Mouse (Mus musculus) limb, embryonic 13.5 days (tissue): ENCODE results near the gene Cga. TPM values are rescaled to one million over a fixed set of nuclear protein-coding genes. Genes with fewer than 3 reads are reported as not detected.
A peak's percentile ranks its signal among the peaks of the same experiment; 100 is the strongest.
"Not testable (repeated sequence)": the region's sequence is repeated elsewhere in the genome, so short reads cannot be mapped to it uniquely, and the experiment has no call there.

Source experiments
- ATAC-seq: fragments of 200-750 bp; cut with Nextera tagmentation; 2 replicates; pipeline ENCODE4 v1.8.0; 2017; ENCODE audit warnings: low read depth, moderate number of reproducible peaks, moderate TSS enrichment; ENCODE audit not compliant: low FRiP score
- H3K27ac ChIP-seq: fragments of 300-500 bp; sonication (generic); 2 replicates; pipeline ENCODE4 v1.5.1; 2015; ENCODE audit warnings: inconsistent platforms, mild to moderate bottlenecking, moderate library complexity
- H3K27me3 ChIP-seq: fragments of 300-500 bp; sonication (generic); 2 replicates; pipeline ENCODE4 v1.6.1; 2015; ENCODE audit warnings: mild to moderate bottlenecking, inconsistent platforms
- H3K36me3 ChIP-seq: fragments of 300-500 bp; sonication (generic); 2 replicates; pipeline ENCODE4 v1.6.1; 2015; ENCODE audit warnings: inconsistent platforms, mild to moderate bottlenecking, moderate library complexity
- H3K4me1 ChIP-seq: fragments of 300-500 bp; sonication (generic); 2 replicates; pipeline ENCODE4 v1.6.1; 2015; ENCODE audit warnings: inconsistent platforms
- H3K4me2 ChIP-seq: fragments of 300-500 bp; sonication (generic); replicated peaks from 2 replicates; pipeline ENCODE4 v1.6.1; 2015; ENCODE audit warnings: inconsistent platforms, mild to moderate bottlenecking, moderate library complexity
- H3K4me3 ChIP-seq: fragments of 300-500 bp; sonication (generic); 2 replicates; pipeline ENCODE4 v1.5.1; 2015; ENCODE audit warnings: moderate library complexity, mild to moderate bottlenecking, inconsistent platforms
- H3K9ac ChIP-seq: fragments of 300-500 bp; sonication (generic); 2 replicates; pipeline ENCODE4 v1.6.1; 2015; ENCODE audit warnings: mild to moderate bottlenecking, inconsistent platforms
- H3K9me3 ChIP-seq: fragments of 300-500 bp; sonication (generic); 2 replicates; pipeline ENCODE4 v1.6.1; 2016; ENCODE audit warnings: inconsistent platforms
- WGBS: fragments of 180-500 bp; shearing (Covaris S2); methylation state at CpG from one replicate; pipeline ENCODE4 v1.1.7; 2015; 5-methylcytosine and 5-hydroxymethylcytosine counted together
- polyA plus RNA-seq: library from polyadenylated mRNA; unstranded; fragments of >200 nt; fragmentation: Nextera tagmentation; extraction: Ambion mirVana; gene quantifications from 2 replicates; pipeline ENCODE4 v1.2.1, GENCODE M21; 2015

Gene Cga
- polyA plus RNA-seq, 1 experiment from 2014 or later: not detected

DNA sequence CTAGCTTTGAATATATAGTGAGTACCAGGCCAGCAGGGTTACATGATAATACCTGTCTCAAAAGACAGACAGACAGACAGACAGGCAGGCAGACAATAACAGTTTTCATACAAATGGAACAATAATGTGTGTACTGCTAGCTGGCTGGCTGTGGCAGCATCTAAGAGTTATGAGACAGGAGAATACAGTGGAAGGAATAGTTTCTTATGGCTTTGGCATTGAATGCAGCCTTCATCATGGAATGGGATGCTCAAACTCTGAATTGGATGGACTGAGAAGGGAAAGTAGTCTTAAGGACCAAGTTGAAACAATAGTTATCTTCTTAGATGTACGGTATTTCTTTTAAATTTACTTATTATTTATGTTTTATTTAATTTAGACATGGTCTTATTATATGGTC lies 5.7 kb downstream of the Cga start:
- Histone ChIP-seq H3K9me3 (no peaks in the 10 kb centered on the region), H3K27ac (no peak overlapping the region), H3K4me3 (no peak overlapping the region), H3K4me2 (no peak overlapping the region), H3K36me3 (no peaks in the 10 kb centered on the region), H3K4me1 (no peaks in the 10 kb centered on the region), H3K9ac (no peak overlapping the region), H3K27me3 (no peaks in the 10 kb centered on the region)
- 98% methylated on average over 1 of the region's 1 CpGs for WGBS
- no peak for ATAC-seq

DNA sequence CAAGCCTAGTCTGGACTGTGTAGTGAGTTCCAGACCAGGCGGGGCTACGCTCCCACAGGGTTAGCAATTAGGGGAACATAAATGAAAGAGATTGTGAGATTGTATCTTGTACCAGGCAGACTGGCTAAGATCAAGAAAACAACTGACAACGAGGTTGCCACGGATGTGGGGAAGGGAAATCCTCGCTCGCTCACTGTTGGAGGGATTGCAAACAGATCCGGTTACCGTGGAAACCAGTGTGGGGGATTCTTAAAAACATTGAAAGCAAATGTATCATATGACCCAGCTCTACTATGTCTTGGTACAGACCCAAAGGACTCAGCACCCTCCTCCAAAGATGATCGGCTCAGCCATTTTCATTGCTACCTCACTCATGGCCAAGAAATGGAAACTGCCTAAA lies 6.6 kb downstream of the Cga start:
- 54% methylated on average over 9 of the region's 9 CpGs for WGBS
- H3K4me2 ChIP-seq: no peak overlapping the region
- H3K4me1 ChIP-seq: no peaks in the 10 kb centered on the region
- no peak overlapping the region for H3K4me3 ChIP-seq
- no peak overlapping the region for H3K27ac ChIP-seq
- no peaks in the 10 kb centered on the region for H3K27me3 ChIP-seq
- H3K36me3 ChIP-seq: no peaks in the 10 kb centered on the region
- no peak for ATAC-seq
- no peaks in the 10 kb centered on the region for H3K9me3 ChIP-seq
- H3K9ac ChIP-seq: no peak overlapping the region

DNA sequence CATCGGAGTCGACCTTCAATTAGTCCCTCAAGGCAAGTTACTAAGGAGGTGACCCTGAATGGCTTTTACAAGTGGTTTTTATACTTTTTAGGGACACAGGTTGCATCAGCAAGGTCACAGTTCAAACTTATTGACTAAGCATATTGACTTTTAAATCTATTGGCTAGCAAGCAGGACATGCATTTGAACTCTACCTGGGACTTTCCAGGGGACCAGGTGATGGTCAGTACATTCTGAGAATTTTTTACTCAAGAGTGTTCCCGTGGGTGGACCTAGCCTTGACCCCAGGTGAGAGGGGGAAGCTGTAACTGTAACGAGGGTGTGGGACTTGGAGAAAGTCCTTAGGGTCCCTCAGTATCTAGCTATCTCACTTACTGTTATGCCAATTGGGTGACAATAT lies 7.6 kb downstream of the Cga start:
- Histone ChIP-seq H3K27ac (no peak overlapping the region), H3K4me1 (no peaks in the 10 kb centered on the region), H3K4me3 (no peak overlapping the region), H3K36me3 (no peaks in the 10 kb centered on the region), H3K9ac (no peak overlapping the region), H3K4me2 (no peak overlapping the region), H3K9me3 (no peaks in the 10 kb centered on the region), H3K27me3 (no peaks in the 10 kb centered on the region)
- 72% methylated on average over 4 of the region's 4 CpGs for WGBS
- ATAC-seq: no peak

DNA sequence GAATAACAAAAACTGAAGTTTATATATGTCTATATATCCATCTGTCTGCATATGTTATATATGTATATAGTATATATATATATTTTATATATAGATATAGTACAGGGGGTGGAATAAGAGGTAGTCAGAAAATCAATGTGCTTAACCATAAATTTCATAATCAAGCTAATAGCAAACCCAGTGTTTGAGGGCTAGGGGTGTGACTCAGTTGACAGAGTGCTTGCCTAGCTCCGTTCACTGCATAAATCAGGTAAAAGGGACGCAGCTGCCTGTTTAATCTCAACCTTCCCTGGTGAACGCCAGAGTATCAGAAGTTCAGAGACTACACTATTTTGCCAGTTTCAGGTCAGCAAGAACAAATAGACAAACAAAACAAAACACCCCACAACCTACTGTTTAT lies 8.0 kb downstream of the Cga start:
- H3K27me3 ChIP-seq, H3K9me3 ChIP-seq, H3K4me3 ChIP-seq, H3K9ac ChIP-seq, H3K4me2 ChIP-seq, H3K36me3 ChIP-seq, H3K4me1 ChIP-seq, ATAC-seq, H3K27ac ChIP-seq: not testable (repeated sequence)
- WGBS: 69% methylated on average over 3 of the region's 3 CpGs

DNA sequence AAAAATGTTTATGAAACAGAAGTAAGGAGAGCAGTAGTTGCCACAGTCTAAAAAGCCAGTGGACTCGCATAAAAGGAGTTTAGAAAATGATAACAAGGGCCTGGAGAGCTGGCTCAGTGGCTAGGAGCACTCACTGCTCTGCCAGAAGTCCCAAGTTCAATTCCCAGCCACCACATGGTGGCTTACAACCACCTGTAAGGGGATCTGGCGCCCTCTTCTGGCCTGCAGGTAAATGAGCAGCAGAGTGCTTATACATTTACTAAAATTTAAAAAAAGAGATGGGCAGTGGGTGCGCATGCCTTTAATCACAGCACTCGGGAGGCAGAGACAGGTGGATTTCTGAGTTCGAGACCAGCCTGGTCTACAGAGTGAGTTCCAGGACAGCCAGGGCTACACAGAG lies 11.8 kb downstream of the Cga start:
- Histone ChIP-seq H3K4me1 (no peaks in the 10 kb centered on the region), H3K4me3 (no peak overlapping the region), H3K36me3 (no peaks in the 10 kb centered on the region), H3K9me3 (no peaks in the 10 kb centered on the region), H3K4me2 (no peak overlapping the region), H3K9ac (no peak overlapping the region), H3K27me3 (no peaks in the 10 kb centered on the region), H3K27ac (no peak overlapping the region)
- ATAC-seq: no peak
- 67% methylated on average over 5 of the region's 5 CpGs for WGBS

DNA sequence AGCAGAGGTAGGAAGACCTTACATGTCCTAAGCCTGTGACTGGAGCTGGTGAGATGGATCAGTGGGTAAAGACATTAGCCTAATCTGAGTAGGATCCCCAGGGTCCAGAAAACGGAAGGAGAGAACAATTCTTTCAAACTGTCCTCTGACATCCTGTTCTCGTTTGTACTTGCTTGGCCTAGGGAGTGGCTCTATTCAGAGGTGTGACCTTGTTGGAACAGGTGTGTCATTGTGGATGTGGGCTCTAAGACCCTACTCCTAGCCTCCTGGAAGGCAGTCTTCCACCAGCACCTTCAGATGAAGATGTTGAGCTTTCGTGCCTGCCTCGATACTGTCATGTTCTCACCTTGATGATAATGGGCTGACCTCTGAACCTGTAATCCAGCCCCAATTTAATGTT lies 12.6 kb downstream of the Cga start:
- Histone ChIP-seq H3K4me1 (no peaks in the 10 kb centered on the region), H3K9ac (no peak overlapping the region), H3K27me3 (no peaks in the 10 kb centered on the region), H3K27ac (no peak overlapping the region), H3K9me3 (no peaks in the 10 kb centered on the region), H3K4me3 (no peak overlapping the region), H3K4me2 (no peak overlapping the region), H3K36me3 (no peaks in the 10 kb centered on the region)
- WGBS: 79% methylated on average over 4 of the region's 4 CpGs
- ATAC-seq: no peak

DNA sequence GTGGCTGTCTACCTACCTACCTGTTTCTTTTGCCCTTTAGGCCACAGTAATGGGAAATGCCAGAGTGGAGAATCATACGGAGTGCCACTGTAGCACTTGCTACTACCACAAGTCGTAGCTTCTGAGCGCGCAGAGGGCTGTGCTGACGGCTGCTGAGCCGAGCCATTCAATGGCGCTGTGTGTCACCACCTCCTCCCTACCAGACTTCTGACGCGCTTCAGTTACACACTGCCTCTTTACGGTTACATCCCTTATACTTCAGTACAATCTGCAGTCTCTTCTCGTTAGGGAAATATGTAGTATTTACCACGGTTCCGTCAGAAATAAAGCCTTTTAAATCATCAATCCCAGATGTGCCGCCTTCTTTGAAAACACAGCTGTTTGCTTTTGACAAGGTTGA lies 13.4 kb downstream of the Cga start:
- Histone ChIP-seq H3K4me2 (peak overlapping the region; percentile 32), H3K27ac (no peak overlapping the region), H3K9ac (no peak overlapping the region), H3K36me3 (no peaks in the 10 kb centered on the region), H3K27me3 (no peaks in the 10 kb centered on the region), H3K4me3 (no peak overlapping the region), H3K4me1 (peaks cover 5% of the 10 kb centered on the region; the same call in 1 of the 2 replicates), H3K9me3 (no peaks in the 10 kb centered on the region)
- 32% methylated on average over 14 of the region's 14 CpGs for WGBS
- ATAC-seq: no peak

DNA sequence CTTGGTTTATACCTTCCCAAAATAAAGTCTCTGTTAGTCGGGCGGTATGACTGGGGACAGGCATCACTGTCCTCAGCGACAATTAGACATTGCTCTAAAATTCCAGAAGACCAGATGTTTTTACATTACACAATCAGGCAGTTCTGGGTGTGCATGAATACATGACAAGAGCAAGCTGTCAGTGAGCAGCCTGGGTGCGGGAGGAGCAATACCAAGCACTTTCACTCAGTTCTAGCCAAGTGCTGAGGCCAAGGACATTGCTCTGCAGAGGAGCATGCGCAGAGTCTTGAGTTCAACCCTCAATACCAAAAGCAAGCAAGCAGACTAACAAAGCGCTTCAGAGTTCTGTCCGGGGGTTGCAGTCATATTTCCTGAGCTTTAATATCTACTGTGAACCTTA lies 14.5 kb downstream of the Cga start:
- Histone ChIP-seq H3K36me3 (no peaks in the 10 kb centered on the region), H3K27ac (no peak overlapping the region), H3K9me3 (no peaks in the 10 kb centered on the region), H3K4me2 (no peak overlapping the region), H3K9ac (no peak overlapping the region), H3K4me3 (no peak overlapping the region), H3K4me1 (peaks cover 5% of the 10 kb centered on the region; the same call in 1 of the 2 replicates), H3K27me3 (no peaks in the 10 kb centered on the region)
- WGBS: 90% methylated on average over 7 of the region's 7 CpGs
- ATAC-seq: no peak

DNA sequence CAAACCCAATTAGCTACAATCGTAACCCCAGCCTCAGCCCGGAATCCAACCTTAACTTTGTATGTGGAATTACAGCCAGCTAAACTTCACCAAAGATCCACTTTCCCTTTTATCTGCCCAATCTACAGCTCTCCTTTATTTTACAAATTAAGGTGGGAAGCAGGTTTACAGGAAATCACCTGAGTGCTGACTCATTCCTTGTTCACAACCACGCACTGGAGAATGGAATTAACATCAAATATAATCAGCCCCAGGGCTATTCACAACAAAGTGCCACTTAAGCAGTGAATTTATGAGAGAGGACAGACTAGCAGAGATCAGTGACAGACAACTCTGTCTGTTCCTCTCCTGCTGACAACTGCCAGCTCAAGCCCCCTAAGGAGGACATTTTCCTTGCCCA lies 17.8 kb downstream of the Cga start:
- Histone ChIP-seq H3K4me3 (no peak overlapping the region), H3K27me3 (no peaks in the 10 kb centered on the region), H3K9ac (no peak overlapping the region), H3K36me3 (no peaks in the 10 kb centered on the region), H3K4me1 (peaks cover 5% of the 10 kb centered on the region; the same call in 1 of the 2 replicates), H3K9me3 (no peaks in the 10 kb centered on the region), H3K4me2 (no peak overlapping the region), H3K27ac (no peak overlapping the region)
- ATAC-seq: no peak
- 43% methylated on average over 3 of the region's 3 CpGs for WGBS

DNA sequence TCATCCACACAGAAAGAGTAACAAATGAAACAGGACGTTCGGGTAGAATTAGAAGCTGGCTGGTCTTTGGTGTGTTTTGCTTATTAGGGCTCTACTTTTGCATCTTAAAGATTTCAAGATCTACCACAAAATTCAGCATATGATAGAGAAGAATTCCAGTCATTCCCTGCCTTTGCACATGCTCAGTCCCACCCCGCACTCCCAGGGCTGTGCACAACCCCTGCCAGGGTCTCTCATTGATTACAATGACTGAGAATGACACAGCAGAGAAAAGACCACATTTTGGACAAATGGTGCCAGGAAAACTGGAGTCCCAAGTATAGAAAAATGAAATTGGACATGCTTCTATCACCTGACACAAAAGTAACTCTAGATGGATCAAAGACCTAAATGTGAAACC lies 18.6 kb downstream of the Cga start:
- no peaks in the 10 kb centered on the region for H3K36me3 ChIP-seq
- no peaks in the 10 kb centered on the region for H3K9me3 ChIP-seq
- H3K27me3 ChIP-seq: no peaks in the 10 kb centered on the region
- no peak overlapping the region for H3K4me3 ChIP-seq
- no peak overlapping the region for H3K9ac ChIP-seq
- ATAC-seq: no peak
- H3K4me2 ChIP-seq: no peak overlapping the region
- WGBS: 77% methylated on average over 3 of the region's 3 CpGs
- no peak overlapping the region for H3K27ac ChIP-seq
- peaks cover 5% of the 10 kb centered on the region; the same call in 1 of the 2 replicates for H3K4me1 ChIP-seq

DNA sequence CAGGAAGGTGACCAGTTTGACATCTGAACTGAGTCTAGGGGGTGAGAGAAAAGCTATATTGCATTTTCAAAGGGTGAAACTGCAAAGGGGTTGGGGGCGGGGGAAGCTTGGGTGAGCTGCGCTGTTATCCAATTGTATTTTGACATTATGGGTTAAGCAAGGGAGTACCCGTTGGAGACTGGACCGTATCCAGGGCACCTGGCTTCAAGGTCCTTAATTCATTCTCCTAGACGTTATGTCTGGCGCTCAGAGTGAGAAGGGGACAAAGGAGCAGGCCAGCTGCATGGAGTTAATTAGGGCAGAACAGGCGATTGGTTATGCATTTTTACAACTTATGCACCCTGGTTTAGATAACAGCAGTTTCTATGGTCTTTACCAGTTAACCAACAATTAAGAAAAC lies 23.8 kb downstream of the Cga start:
- H3K4me3 ChIP-seq: no peak overlapping the region
- WGBS: 22% methylated on average over 7 of the region's 7 CpGs
- H3K36me3 ChIP-seq: no peaks in the 10 kb centered on the region
- H3K27ac ChIP-seq: no peak overlapping the region; the same call in 1 of the 2 replicates
- H3K4me1 ChIP-seq: no peaks in the 10 kb centered on the region
- no peak overlapping the region for H3K4me2 ChIP-seq
- no peaks in the 10 kb centered on the region for H3K9me3 ChIP-seq
- no peak overlapping the region for H3K9ac ChIP-seq
- ATAC-seq: peak; percentile 61
- no peaks in the 10 kb centered on the region for H3K27me3 ChIP-seq

DNA sequence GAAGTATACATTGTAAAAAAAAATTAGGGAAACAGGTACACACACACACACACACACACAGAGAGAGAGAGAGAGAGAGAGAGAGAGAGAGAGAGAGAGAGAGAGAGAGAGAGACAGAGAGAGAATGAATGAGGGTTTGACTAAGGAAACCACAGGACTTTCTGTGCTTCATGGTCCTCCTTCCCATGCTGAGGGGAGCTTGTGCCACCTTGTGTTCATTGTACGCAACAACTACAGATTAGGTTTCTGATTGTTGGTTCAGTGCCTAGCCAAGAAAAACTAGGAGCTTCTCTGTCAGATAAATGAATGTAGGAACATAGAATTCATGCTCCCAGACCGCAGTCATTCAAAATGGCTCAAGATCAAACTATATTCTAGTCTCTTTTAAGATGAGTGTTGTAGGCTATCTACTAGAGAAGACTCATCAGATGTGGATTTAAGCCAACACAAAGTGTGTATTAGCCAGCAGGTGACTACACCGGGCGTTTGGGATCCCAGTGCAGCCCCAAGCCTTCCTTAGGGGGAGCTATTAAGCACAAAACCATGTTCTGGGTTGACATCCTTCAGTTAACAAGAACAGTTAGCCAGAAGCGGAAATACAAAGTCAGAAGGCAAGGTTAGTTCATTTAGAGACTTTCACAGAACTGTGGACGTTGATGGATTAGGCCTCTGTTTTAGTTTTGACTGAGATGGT lies 28.7 kb downstream of the Cga start:
- H3K36me3 ChIP-seq: no peaks in the 10 kb centered on the region
- no peak for ATAC-seq
- WGBS: 61% methylated on average over 6 of the region's 6 CpGs
- no peaks in the 10 kb centered on the region for H3K9me3 ChIP-seq
- no peaks in the 10 kb centered on the region for H3K4me1 ChIP-seq
- H3K4me2 ChIP-seq: no peak overlapping the region
- H3K9ac ChIP-seq: no peak overlapping the region
- H3K4me3 ChIP-seq: no peak overlapping the region
- H3K27me3 ChIP-seq: no peaks in the 10 kb centered on the region
- H3K27ac ChIP-seq: no peak overlapping the region

DNA sequence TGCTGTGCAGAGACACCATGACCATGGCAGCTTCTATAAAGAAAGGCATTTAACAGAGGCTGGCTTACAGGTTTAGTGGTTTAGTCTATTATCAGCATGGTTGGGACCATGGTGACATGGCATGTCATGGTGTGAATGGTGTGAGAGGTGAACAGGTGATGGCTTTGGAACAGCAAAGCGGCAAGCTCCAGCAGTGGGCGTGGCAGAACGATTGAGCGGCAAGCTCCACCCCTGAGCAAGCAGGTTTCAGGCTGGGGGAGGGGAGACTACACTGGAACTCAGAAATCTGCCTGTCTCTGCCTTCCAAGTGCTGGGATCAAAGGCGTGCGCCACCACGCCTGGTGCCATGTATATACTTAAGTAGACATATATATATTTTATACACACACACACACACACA lies 34.8 kb downstream of the Cga start:
- ATAC-seq, H3K36me3 ChIP-seq, H3K9me3 ChIP-seq, H3K4me1 ChIP-seq, H3K9ac ChIP-seq, H3K27ac ChIP-seq, H3K27me3 ChIP-seq, H3K4me2 ChIP-seq, H3K4me3 ChIP-seq: not testable (repeated sequence)
- WGBS: 84% methylated on average over 7 of the region's 7 CpGs
